Mouse (Mus musculus) hindbrain, embryonic 12.5 days (tissue): Measurements from ENCODE around the gene D17H6S53E. TPM values are rescaled to one million over a fixed set of nuclear protein-coding genes. Genes with fewer than 3 reads are reported as not detected.
A peak's percentile ranks its signal among the peaks of the same experiment; 100 is the strongest.
"Not testable (repeated sequence)": the region's sequence is repeated elsewhere in the genome, so short reads cannot be mapped to it uniquely, and the experiment has no call there.

Experiments
- ATAC-seq: fragments of 200-750 bp; cut with Nextera tagmentation; 2 replicates; pipeline ENCODE4 v1.8.0; 2017; ENCODE audit warnings: moderate TSS enrichment; ENCODE audit not compliant: low FRiP score
- H3K27ac ChIP-seq: fragments of 300-500 bp; sonication (generic); 2 replicates; pipeline ENCODE4 v1.5.1; 2016; ENCODE audit warnings: mild to moderate bottlenecking
- H3K27me3 ChIP-seq: fragments of 300-500 bp; sonication (generic); 2 replicates; pipeline ENCODE4 v1.6.1; 2016; ENCODE audit warnings: mild to moderate bottlenecking
- H3K36me3 ChIP-seq: fragments of 300-500 bp; sonication (generic); 2 replicates; pipeline ENCODE4 v1.6.1; 2016; ENCODE audit warnings: mild to moderate bottlenecking
- H3K4me1 ChIP-seq: fragments of 300-500 bp; sonication (generic); 2 replicates; pipeline ENCODE4 v1.6.1; 2016
- H3K4me2 ChIP-seq: fragments of 300-500 bp; sonication (generic); replicated peaks from 2 replicates; pipeline ENCODE4 v1.6.1; 2016; ENCODE audit warnings: mild to moderate bottlenecking
- H3K4me3 ChIP-seq: fragments of 300-500 bp; sonication (generic); 2 replicates; pipeline ENCODE4 v1.5.1; 2016; ENCODE audit warnings: mild to moderate bottlenecking
- H3K9ac ChIP-seq: fragments of 300-500 bp; sonication (generic); 2 replicates; pipeline ENCODE4 v1.6.1; 2016; ENCODE audit warnings: mild to moderate bottlenecking, moderate library complexity
- H3K9me3 ChIP-seq: fragments of 300-500 bp; sonication (generic); replicated peaks from 2 replicates; pipeline ENCODE4 v1.6.1; 2016; ENCODE audit warnings: mild to moderate bottlenecking
- WGBS: fragments of 180-500 bp; shearing (Covaris S2); methylation state at CpG from one replicate; pipeline ENCODE4 v1.1.7; 2016; 5-methylcytosine and 5-hydroxymethylcytosine counted together
- polyA plus RNA-seq: library from polyadenylated mRNA; unstranded; fragments of >200 nt; fragmentation: Nextera tagmentation; extraction: Ambion mirVana; gene quantifications from 2 replicates; pipeline ENCODE4 v1.2.1, GENCODE M21; 2016

The D17H6S53E gene
- polyA plus RNA-seq, 1 experiment from 2014 or later = 7.3 TPM

- Histone ChIP-seq H3K4me1 (peaks cover 47% of the 10 kb centered on the region), H3K36me3 (peaks cover 22% of the 10 kb centered on the region; the same call in 1 of the 2 replicates)
- not testable (repeated sequence) for H3K9me3 ChIP-seq, H3K27ac ChIP-seq, H3K4me2 ChIP-seq, H3K4me3 ChIP-seq, H3K27me3 ChIP-seq, ATAC-seq, H3K9ac ChIP-seq
- WGBS = 90% methylated on average over 12 of the region's 12 CpGs
These were observed 1.8 kb upstream of the D17H6S53E start for GRCm38 (mm10) chr17:35124261-35124896.

GRCm38 (mm10) chr17:35125081-35125480 is 1.1 kb upstream of the D17H6S53E start:
- H3K9ac ChIP-seq = no peak overlapping the region
- H3K4me2 ChIP-seq = no peak overlapping the region
- H3K9me3 ChIP-seq = no peaks in the 10 kb centered on the region
- H3K36me3 ChIP-seq = peaks cover 22% of the 10 kb centered on the region; the same call in 1 of the 2 replicates
- H3K4me3 ChIP-seq = no peak overlapping the region
- peaks cover 42% of the 10 kb centered on the region for H3K4me1 ChIP-seq
- no peaks in the 10 kb centered on the region for H3K27me3 ChIP-seq
- 95% methylated on average over 1 of the region's 1 CpGs for WGBS
- H3K27ac ChIP-seq = no peak overlapping the region
- ATAC-seq = no peak

GRCm38 (mm10) chr17:35125578-35125977 is 595 bp upstream of the D17H6S53E start:
- H3K9ac ChIP-seq = peak overlapping the region; percentile 81; the same call in 1 of the 2 replicates
- no peak overlapping the region for H3K27ac ChIP-seq
- peaks cover 37% of the 10 kb centered on the region for H3K4me1 ChIP-seq
- no peak for ATAC-seq
- peak overlapping the region; percentile 56 for H3K4me3 ChIP-seq
- peak overlapping the region; percentile 62 for H3K4me2 ChIP-seq
- H3K27me3 ChIP-seq = no peaks in the 10 kb centered on the region
- WGBS = 32% methylated on average over 6 of the region's 6 CpGs
- no peaks in the 10 kb centered on the region for H3K9me3 ChIP-seq
- peaks cover 22% of the 10 kb centered on the region; the same call in 1 of the 2 replicates for H3K36me3 ChIP-seq

GRCm38 (mm10) chr17:35127017-35127416 is 844 bp downstream of the D17H6S53E start:
- peak overlapping the region; percentile 62 for H3K4me2 ChIP-seq
- H3K27ac ChIP-seq = no peak overlapping the region
- H3K27me3 ChIP-seq = no peaks in the 10 kb centered on the region
- no peak for ATAC-seq
- H3K9me3 ChIP-seq = no peaks in the 10 kb centered on the region
- H3K4me3 ChIP-seq = peak overlapping the region; percentile 56
- peaks cover 22% of the 10 kb centered on the region; the same call in 1 of the 2 replicates for H3K36me3 ChIP-seq
- H3K4me1 ChIP-seq = peaks cover 36% of the 10 kb centered on the region
- peak overlapping the region; percentile 81; the same call in 1 of the 2 replicates for H3K9ac ChIP-seq
- WGBS = 71% methylated on average over 13 of the region's 13 CpGs

- Histone ChIP-seq H3K27me3 (no peaks in the 10 kb centered on the region), H3K27ac (no peak overlapping the region), H3K9ac (peak overlapping the region; percentile 8; the same call in 1 of the 2 replicates), H3K36me3 (peaks cover 17% of the 10 kb centered on the region; the same call in 1 of the 2 replicates), H3K4me2 (no peak overlapping the region), H3K4me1 (peaks cover 29% of the 10 kb centered on the region), H3K4me3 (no peak overlapping the region), H3K9me3 (no peaks in the 10 kb centered on the region)
- WGBS = 64% methylated on average over 11 of the region's 11 CpGs
- no peak for ATAC-seq
These were observed 2.8 kb downstream of the D17H6S53E start for GRCm38 (mm10) chr17:35128996-35129395.

GRCm38 (mm10) chr17:35131038-35131437 is 4.9 kb downstream of the D17H6S53E start:
- no peak overlapping the region for H3K27ac ChIP-seq
- H3K4me1 ChIP-seq = peaks cover 22% of the 10 kb centered on the region
- no peaks in the 10 kb centered on the region for H3K9me3 ChIP-seq
- H3K27me3 ChIP-seq = no peaks in the 10 kb centered on the region
- H3K36me3 ChIP-seq = peaks cover 8% of the 10 kb centered on the region; the same call in 1 of the 2 replicates
- H3K4me3 ChIP-seq = no peak overlapping the region
- ATAC-seq = no peak
- no peak overlapping the region for H3K9ac ChIP-seq
- H3K4me2 ChIP-seq = no peak overlapping the region
- WGBS = 90% methylated on average over 8 of the region's 8 CpGs

- peaks cover 24% of the 10 kb centered on the region for H3K4me1 ChIP-seq
- H3K36me3 ChIP-seq = peaks cover 8% of the 10 kb centered on the region; the same call in 1 of the 2 replicates
- WGBS = 82% methylated on average over 15 of the region's 15 CpGs
- no peak within 1 kb of the TSS for H3K4me2 ChIP-seq
- ATAC-seq = no peak
- no peaks in the 10 kb centered on the region for H3K27me3 ChIP-seq
- no peak within 1 kb of the TSS for H3K9ac ChIP-seq
- H3K9me3 ChIP-seq = no peaks in the 10 kb centered on the region
- no peak within 1 kb of the TSS for H3K27ac ChIP-seq
- no peak within 1 kb of the TSS for H3K4me3 ChIP-seq
These were observed 5.5 kb downstream of the D17H6S53E start, which contains the start of gene Apom for GRCm38 (mm10) chr17:35131500-35132173. Gene Apom, minus strand, starts transcription at chr17:35132050.

GRCm38 (mm10) chr17:35132174-35132560 is 6.0 kb downstream of the D17H6S53E start:
- Histone ChIP-seq H3K4me2 (no peak overlapping the region), H3K27ac (no peak overlapping the region), H3K27me3 (no peaks in the 10 kb centered on the region), H3K4me1 (peaks cover 24% of the 10 kb centered on the region), H3K9me3 (no peaks in the 10 kb centered on the region), H3K36me3 (peaks cover 8% of the 10 kb centered on the region; the same call in 1 of the 2 replicates), H3K9ac (no peak overlapping the region), H3K4me3 (no peak overlapping the region)
- WGBS = 84% methylated on average over 3 of the region's 3 CpGs
- no peak for ATAC-seq

GRCm38 (mm10) chr17:35133517-35133916 is 7.3 kb downstream of the D17H6S53E start:
- H3K27me3 ChIP-seq = no peaks in the 10 kb centered on the region
- H3K9me3 ChIP-seq = no peaks in the 10 kb centered on the region
- H3K4me2 ChIP-seq = no peak overlapping the region
- H3K36me3 ChIP-seq = peaks cover 10% of the 10 kb centered on the region
- no peak overlapping the region for H3K9ac ChIP-seq
- H3K4me3 ChIP-seq = no peak overlapping the region
- H3K27ac ChIP-seq = no peak overlapping the region
- WGBS = 95% methylated on average over 7 of the region's 7 CpGs
- peaks cover 24% of the 10 kb centered on the region for H3K4me1 ChIP-seq
- no peak for ATAC-seq

GRCm38 (mm10) chr17:35134801-35135590 is 8.8 kb downstream of the D17H6S53E start, which contains the start of gene Bag6:
Gene Bag6, plus strand, starts transcription at chr17:35135178.
- peak within 1 kb of the TSS; percentile 76 for H3K4me3 ChIP-seq
- H3K4me1 ChIP-seq = peaks cover 19% of the 10 kb centered on the region
- peak within 1 kb of the TSS; percentile 96 for H3K27ac ChIP-seq
- H3K4me2 ChIP-seq = peak within 1 kb of the TSS; percentile 80
- ATAC-seq = peak; percentile 96
- H3K36me3 ChIP-seq = peaks cover 23% of the 10 kb centered on the region
- H3K9me3 ChIP-seq = no peaks in the 10 kb centered on the region
- WGBS = under 1% methylated on average over 66 of the region's 66 CpGs
- H3K9ac ChIP-seq = peak within 1 kb of the TSS; percentile 77
- no peaks in the 10 kb centered on the region for H3K27me3 ChIP-seq

- peak overlapping the region; percentile 76 for H3K4me3 ChIP-seq
- WGBS = under 1% methylated on average over 42 of the region's 43 CpGs
- H3K36me3 ChIP-seq = peaks cover 31% of the 10 kb centered on the region
These were observed 9.6 kb downstream of the D17H6S53E start for GRCm38 (mm10) chr17:35135591-35136320.

More at GRCm38 (mm10) chr17:35135591-35136320, 9.6 kb downstream of the D17H6S53E start:
- no peaks in the 10 kb centered on the region for H3K27me3 ChIP-seq
- no peaks in the 10 kb centered on the region for H3K9me3 ChIP-seq
- ATAC-seq = peak; percentile 75
- H3K4me2 ChIP-seq = peak overlapping the region; percentile 80
- peaks cover 19% of the 10 kb centered on the region for H3K4me1 ChIP-seq
- peak overlapping the region; percentile 96 for H3K27ac ChIP-seq
- H3K9ac ChIP-seq = peak overlapping the region; percentile 77
